Mouse (Mus musculus) intestine, embryonic 16.5 days (tissue): ENCODE measurements around the gene Sec1. TPM values are rescaled to one million over a fixed set of nuclear protein-coding genes. Genes with fewer than 3 reads are reported as not detected.
"Not testable (repeated sequence)": the region's sequence is repeated elsewhere in the genome, so short reads cannot be mapped to it uniquely, and the experiment has no call there.

ENCODE experiments used
- ATAC-seq: fragments of 200-750 bp; cut with Nextera tagmentation; 2 replicates; pipeline ENCODE4 v1.8.0; 2017; ENCODE audit warnings: moderate TSS enrichment, moderate library complexity
- H3K27ac ChIP-seq: fragments of 300-500 bp; sonication (generic); 2 replicates; pipeline ENCODE4 v1.5.1; 2014; ENCODE audit warnings: mild to moderate bottlenecking, low read length
- H3K27me3 ChIP-seq: fragments of 300-500 bp; sonication (generic); replicated peaks from 2 replicates; pipeline ENCODE4 v1.6.1; 2014; ENCODE audit warnings: low read length, control low read depth, mixed read lengths; ENCODE audit not compliant: control insufficient read depth, insufficient read depth
- H3K36me3 ChIP-seq: fragments of 300-500 bp; sonication (generic); 2 replicates; pipeline ENCODE4 v1.6.1; 2014; ENCODE audit warnings: low read length, control low read depth; ENCODE audit not compliant: control insufficient read depth, insufficient read depth
- H3K4me1 ChIP-seq: fragments of 300-500 bp; sonication (generic); 2 replicates; pipeline ENCODE4 v1.6.1; 2014; ENCODE audit warnings: low read length, control low read depth, mixed read lengths; ENCODE audit not compliant: control insufficient read depth, insufficient read depth
- H3K4me2 ChIP-seq: fragments of 300-500 bp; sonication (generic); 2 replicates; pipeline ENCODE4 v1.6.1; 2014; ENCODE audit warnings: low read depth, low read length, control low read depth
- H3K4me3 ChIP-seq: fragments of 300-500 bp; sonication (generic); 2 replicates; pipeline ENCODE4 v1.5.1; 2014; ENCODE audit warnings: mild to moderate bottlenecking, low read length
- H3K9ac ChIP-seq: fragments of 300-500 bp; sonication (generic); 2 replicates; pipeline ENCODE4 v1.6.1; 2014; ENCODE audit warnings: low read depth, low read length
- H3K9me3 ChIP-seq: fragments of 300-500 bp; sonication (generic); 2 replicates; pipeline ENCODE4 v1.6.1; 2016; ENCODE audit warnings: low read length, control low read depth; ENCODE audit not compliant: control insufficient read depth
- WGBS: fragments of 180-500 bp; shearing (Covaris S2); extraction: QIAGEN DNeasy Blood & Tissue Kit; methylation state at CpG from one replicate; pipeline ENCODE4 v1.1.7; 2014; 5-methylcytosine and 5-hydroxymethylcytosine counted together
- polyA plus RNA-seq: library from polyadenylated mRNA; unstranded; fragments of >200 nt; fragmentation: Nextera tagmentation; extraction: Ambion mirVana; gene quantifications from 2 replicates; pipeline ENCODE4 v1.2.1, GENCODE M21; 2015

Sec1 gene
- polyA plus RNA-seq, 1 experiment from 2014 or later, result 2.7 TPM

DNA sequence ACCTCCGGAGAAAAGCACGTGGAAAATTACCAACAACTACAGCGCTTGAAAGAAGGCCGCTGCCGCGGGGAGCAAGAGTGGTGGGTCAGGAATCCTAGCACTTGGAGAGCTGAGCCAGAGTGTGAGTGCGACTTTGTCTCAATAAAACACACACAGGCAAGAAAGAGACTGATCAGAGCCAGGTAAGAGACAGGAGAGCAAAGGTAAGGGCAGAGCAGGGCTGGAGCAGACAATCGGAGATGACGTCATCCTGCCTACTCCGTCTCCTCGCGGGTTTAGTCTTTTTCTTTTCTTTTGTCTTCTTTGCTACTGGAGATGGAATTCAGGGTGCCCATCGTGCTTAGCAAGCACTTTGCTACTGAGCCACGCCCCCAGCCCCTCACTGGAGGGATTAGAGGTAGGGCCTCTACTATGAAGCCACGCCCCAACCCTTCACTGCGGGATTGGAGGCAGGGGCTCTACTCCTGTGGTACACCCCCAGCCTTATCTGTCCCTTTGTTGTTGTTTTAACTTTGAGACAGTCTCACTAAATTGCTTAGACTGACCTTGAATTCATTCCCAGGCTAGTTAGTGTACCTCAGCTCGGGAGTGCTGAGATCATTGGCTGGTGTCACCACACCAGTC is 39.7 kb downstream of the Sec1 start:
- H3K36me3 ChIP-seq, result no peaks in the 10 kb centered on the region
- no peaks in the 10 kb centered on the region for H3K9me3 ChIP-seq
- H3K4me2 ChIP-seq, result peak overlapping the region; percentile 52
- H3K4me3 ChIP-seq, result peak overlapping the region; percentile 25
- ATAC-seq, result peak; percentile 68
- H3K9ac ChIP-seq, result no peak overlapping the region; the same call in 1 of the 2 replicates
- H3K27me3 ChIP-seq, result no peaks in the 10 kb centered on the region
- H3K4me1 ChIP-seq, result peaks cover 15% of the 10 kb centered on the region
- no peak overlapping the region for H3K27ac ChIP-seq
- 26% methylated on average over 17 of the region's 17 CpGs for WGBS

DNA sequence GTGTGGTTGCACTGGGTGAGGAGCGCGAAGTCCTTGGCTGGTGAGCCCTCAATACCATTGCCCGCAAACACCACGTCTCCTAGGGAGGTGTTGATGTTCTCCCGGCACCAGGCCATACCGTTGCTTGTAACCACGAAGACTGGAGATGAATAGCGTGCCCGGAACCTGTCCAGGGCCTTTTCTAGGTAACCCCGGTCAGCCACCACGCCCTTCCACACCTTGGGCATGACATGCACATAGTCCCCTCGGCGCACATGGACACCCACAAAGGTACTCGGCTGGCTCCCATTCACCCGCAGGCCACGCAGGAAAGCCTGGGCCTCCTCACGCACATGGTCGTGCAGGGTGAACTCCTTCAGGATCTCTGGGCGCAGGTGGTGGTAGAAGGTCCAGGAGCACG is 43.7 kb downstream of the Sec1 start:
- H3K4me1 ChIP-seq, H3K9me3 ChIP-seq, H3K27me3 ChIP-seq, H3K4me3 ChIP-seq, H3K36me3 ChIP-seq, H3K4me2 ChIP-seq, H3K9ac ChIP-seq, H3K27ac ChIP-seq, ATAC-seq: not testable (repeated sequence)
- WGBS, result 95% methylated on average over 19 of the region's 20 CpGs

DNA sequence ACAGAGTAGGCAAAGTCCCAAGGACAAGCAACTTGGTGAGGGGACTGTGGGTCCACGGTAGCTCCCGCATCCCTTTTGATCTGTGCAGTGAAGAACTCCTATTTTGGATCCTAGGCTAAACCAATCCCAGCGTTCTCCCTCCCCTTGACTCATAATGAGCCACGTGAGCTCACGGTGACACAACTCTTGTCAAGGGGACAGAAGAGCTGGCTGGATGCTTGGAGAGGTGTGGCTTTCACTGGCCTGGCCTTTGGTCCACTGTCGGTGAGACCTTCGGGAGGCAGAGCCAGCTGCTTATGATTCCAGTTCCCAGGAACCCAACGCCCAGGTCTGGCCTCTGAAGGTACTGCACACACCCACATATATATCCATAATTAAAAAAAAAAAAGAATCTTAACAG is 44.9 kb downstream of the Sec1 start:
- Histone ChIP-seq H3K27ac (no peak overlapping the region), H3K27me3 (no peaks in the 10 kb centered on the region), H3K4me1 (peaks cover 8% of the 10 kb centered on the region), H3K9me3 (no peaks in the 10 kb centered on the region), H3K4me3 (no peak overlapping the region), H3K4me2 (no peak overlapping the region), H3K9ac (no peak overlapping the region), H3K36me3 (no peaks in the 10 kb centered on the region)
- 75% methylated on average over 8 of the region's 8 CpGs for WGBS
- no peak for ATAC-seq

DNA sequence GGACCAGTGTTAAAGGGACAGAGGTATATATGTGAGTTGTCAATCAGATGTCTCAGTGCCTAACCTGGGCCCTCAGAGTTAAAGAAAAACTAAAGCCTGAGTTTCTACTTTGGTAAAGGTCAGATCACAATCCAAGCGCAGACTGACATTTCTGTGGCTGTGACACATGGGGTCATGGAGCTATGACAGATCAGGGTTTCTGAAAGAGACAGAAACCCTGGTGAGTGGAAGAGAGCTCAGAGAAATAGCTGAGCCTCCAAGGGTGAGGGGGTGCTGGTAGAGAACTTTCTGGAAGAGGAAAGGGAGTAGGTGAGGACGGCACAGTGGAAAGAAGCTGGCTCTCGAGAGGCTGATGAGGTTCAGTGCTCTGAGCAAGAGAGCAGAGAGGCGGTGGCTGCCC is 47.5 kb downstream of the Sec1 start:
- Histone ChIP-seq H3K4me3 (no peak overlapping the region), H3K4me1 (peaks cover 18% of the 10 kb centered on the region), H3K4me2 (no peak overlapping the region), H3K27me3 (no peaks in the 10 kb centered on the region), H3K9ac (no peak overlapping the region), H3K27ac (no peak overlapping the region), H3K36me3 (no peaks in the 10 kb centered on the region), H3K9me3 (no peaks in the 10 kb centered on the region)
- no peak for ATAC-seq
- 77% methylated on average over 4 of the region's 4 CpGs for WGBS

DNA sequence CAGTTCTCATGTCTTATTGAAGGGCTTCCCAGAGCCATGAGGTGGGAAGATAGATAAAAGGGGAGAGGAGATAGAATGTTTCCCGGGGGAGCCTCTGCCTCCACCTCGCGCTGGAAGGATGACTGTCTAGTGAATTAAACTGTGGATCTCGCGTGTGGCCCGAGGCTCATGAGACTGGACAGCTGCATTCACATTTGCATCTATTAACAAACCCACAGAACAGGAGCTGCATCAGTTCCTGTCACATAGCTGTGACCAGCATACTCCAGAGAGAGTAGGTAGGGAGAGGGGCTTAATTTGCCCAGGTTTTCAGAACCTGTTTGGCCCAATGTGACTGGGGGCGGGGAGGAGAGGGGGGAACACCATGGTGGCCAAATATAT is 48.6 kb downstream of the Sec1 start:
- H3K9me3 ChIP-seq, result no peaks in the 10 kb centered on the region
- no peak overlapping the region for H3K4me2 ChIP-seq
- 88% methylated on average over 7 of the region's 7 CpGs for WGBS
- ATAC-seq, result no peak
- no peak overlapping the region for H3K9ac ChIP-seq
- H3K4me1 ChIP-seq, result peaks cover 29% of the 10 kb centered on the region
- no peak overlapping the region for H3K27ac ChIP-seq
- no peak overlapping the region for H3K4me3 ChIP-seq
- H3K27me3 ChIP-seq, result no peaks in the 10 kb centered on the region
- H3K36me3 ChIP-seq, result no peaks in the 10 kb centered on the region

DNA sequence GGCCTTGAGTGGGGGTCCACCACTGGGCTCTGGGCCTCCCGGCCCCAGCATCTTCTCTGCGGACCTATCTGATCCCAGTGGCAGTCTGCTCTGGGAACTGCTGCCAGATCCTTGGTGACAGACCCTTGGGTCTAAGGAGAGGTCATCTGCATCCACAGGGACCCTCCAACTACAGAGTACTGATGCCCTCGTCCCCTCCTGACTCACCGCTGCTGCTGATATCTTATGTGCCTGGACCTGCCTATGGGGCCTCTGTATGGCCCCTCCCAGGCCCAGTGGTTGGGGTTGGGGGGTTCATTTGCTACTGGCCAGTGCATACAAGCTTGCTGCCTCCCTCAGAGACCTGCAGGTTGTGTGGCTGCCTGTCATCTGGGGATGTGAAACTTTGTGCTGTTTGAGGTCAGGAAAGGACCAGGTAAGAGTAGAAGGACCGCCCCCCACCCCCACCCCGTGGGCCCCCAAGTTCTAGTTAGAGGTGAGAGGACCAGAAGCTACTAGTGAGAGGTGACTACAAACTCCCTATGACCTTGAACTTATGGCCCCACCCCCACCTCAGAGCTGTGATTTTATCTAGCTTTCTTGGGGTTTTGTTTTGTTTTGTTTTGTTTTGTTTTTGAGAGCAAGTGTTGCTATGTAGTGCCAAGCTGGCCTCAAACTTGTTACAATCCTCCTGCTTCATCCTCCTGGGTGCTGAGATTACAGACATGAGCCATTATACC is 49.2 kb downstream of the Sec1 start:
- peak overlapping the region; percentile 56; the same call in 1 of the 2 replicates for H3K9ac ChIP-seq
- H3K27ac ChIP-seq, result peak overlapping the region; percentile 70; the same call in 1 of the 2 replicates
- H3K4me3 ChIP-seq, result no peak overlapping the region
- WGBS, result 59% methylated on average over 6 of the region's 6 CpGs
- no peaks in the 10 kb centered on the region for H3K9me3 ChIP-seq
- no peak for ATAC-seq
- peaks cover 29% of the 10 kb centered on the region for H3K4me1 ChIP-seq
- no peaks in the 10 kb centered on the region for H3K27me3 ChIP-seq
- H3K36me3 ChIP-seq, result no peaks in the 10 kb centered on the region
- no peak overlapping the region for H3K4me2 ChIP-seq

DNA sequence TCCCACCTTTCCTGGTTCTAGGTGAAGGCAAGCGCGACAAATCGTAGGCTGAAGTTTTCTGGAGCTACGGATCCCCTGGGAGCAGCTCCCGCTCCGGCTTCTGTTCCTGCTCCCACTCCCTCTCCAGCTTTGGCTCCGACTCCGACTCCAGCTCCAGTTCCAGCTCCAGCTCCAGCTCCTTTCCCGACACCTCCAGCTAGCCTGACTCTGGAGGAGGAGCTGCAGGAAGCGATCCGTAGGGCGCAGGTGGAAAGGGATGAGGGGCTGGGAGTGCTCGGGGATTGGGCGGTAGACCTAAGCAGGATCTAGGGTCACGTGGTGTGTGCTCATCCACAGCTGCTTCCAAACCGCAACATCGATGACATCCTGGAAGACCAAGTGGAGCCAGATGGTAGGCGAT is 50.0 kb downstream of the Sec1 start:
- Histone ChIP-seq H3K27ac (peak overlapping the region; percentile 70), H3K27me3 (no peaks in the 10 kb centered on the region), H3K4me3 (peak overlapping the region; percentile 40), H3K9ac (peak overlapping the region; percentile 56), H3K36me3 (no peaks in the 10 kb centered on the region), H3K4me1 (peaks cover 34% of the 10 kb centered on the region), H3K4me2 (peak overlapping the region; percentile 69), H3K9me3 (no peaks in the 10 kb centered on the region)
- ATAC-seq, result peak; percentile 22
- WGBS, result 11% methylated on average over 18 of the region's 18 CpGs

DNA sequence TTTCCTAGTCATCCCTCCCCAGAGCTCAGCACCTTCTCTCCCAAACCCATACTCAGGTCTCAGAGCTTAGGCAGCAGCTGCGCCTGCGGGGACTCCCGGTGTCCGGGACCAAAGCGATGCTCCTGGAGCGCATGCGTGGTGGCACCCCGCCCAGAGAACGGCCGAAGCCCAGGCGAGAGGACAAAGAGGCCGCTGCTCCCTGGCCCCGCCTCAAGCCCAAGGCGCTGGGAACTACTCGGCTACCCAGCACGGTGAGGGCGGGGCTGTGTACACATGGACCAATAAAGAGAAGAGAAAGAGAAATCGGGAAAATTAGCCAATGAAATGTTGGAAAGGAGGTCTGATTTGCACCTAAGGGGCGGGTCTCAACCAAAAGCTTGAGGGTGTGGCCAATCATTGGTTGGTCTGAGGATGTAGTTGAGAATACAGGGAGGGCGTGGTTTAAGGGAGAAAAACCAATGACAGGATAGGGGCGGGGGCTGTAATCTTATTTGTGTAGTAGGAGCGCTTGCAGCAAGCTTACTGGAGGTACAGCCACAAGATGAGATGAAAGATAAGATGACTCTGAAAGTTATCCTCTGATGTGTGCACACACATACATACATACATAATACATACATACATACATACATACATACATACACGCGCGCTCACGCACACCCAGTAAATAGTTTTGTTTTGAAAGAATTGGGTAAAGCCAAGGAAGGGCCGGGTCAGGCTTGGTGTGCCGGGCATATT is 50.6 kb downstream of the Sec1 start:
- peak; percentile 91 for ATAC-seq
- peak overlapping the region; percentile 71 for H3K9ac ChIP-seq
- no peaks in the 10 kb centered on the region for H3K27me3 ChIP-seq
- H3K27ac ChIP-seq, result peak overlapping the region; percentile 70
- peak overlapping the region; percentile 40 for H3K4me3 ChIP-seq
- no peaks in the 10 kb centered on the region for H3K36me3 ChIP-seq
- 4% methylated on average over 28 of the region's 28 CpGs for WGBS
- no peaks in the 10 kb centered on the region for H3K9me3 ChIP-seq
- H3K4me2 ChIP-seq, result peak overlapping the region; percentile 69
- H3K4me1 ChIP-seq, result peaks cover 34% of the 10 kb centered on the region

DNA sequence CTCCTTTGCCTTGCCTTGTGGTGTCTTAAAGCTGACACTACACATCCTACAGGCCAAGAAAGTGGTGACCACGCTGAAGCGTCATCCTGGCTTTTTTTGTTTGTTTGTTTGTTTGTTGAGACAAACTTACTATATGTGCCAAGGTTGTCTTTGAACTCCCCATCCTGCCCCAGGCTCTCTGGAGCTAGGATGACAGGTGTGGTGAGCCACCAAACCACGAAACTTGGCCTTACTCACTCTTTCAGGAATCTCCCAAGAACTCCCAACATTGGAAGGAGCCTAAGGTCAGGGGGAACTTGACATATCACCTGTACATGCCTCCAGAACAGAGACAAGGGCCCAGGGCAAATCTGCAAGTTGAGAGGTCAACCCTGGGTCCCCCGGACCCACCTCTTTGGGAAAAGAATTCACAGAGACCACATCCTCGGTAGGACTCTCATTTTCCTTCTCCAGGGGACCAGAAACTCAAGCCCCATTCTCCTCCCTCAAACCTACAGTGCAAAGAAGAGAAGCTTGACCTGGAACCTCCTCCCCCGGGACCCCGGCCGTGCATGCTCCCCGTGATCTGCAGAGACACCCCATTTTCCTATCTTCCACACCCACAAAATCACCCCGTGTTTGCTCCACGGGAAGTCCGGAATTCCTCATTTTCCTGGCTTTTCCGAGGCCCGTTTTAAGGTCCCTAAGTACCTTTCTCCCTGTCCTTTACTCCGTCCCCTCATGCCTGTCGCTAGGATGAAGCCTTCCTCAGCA is 51.5 kb downstream of the Sec1 start:
- H3K9ac ChIP-seq, result peak overlapping the region; percentile 71
- H3K27ac ChIP-seq, result peak overlapping the region; percentile 62
- peaks cover 34% of the 10 kb centered on the region for H3K4me1 ChIP-seq
- no peaks in the 10 kb centered on the region for H3K9me3 ChIP-seq
- H3K4me2 ChIP-seq, result peak overlapping the region; percentile 69
- 38% methylated on average over 16 of the region's 16 CpGs for WGBS
- no peak for ATAC-seq
- no peaks in the 10 kb centered on the region for H3K36me3 ChIP-seq
- H3K4me3 ChIP-seq, result peak overlapping the region; percentile 40
- H3K27me3 ChIP-seq, result no peaks in the 10 kb centered on the region
